Mouse (Mus musculus) right cerebral cortex, postnatal 10 days (tissue): ENCODE results near the gene Porcn.

Experiments
- DNase-seq, 2 experiments: peaks; one replicate each; pipeline ENCODE4 v3.0.0; 2021; ENCODE audit warnings: low spot score in 2 of 2

Gene Porcn

DNA sequence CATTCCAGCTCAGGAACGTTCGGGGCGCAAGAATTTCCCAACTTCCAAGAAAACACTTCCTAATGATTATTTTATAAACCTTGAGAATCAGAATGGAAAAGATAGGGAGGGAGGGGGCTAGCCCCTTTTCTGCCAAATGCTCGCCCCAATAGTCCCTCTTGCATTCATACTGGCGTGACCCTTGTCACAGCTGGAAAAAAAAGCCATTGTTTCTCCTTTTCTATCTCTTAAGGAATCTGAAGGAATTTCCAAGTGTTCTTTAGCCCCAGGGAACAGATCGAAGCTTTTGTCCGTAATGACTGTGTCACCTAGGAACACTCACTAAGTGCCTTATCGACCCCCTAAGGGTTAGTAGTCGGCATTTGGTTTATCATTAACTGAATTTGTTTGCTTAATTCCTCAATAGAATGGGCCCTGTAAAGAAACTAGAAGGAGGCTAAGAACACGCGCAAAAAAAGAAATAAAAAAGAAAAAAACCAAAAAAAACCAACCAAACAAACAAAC is 421 bp upstream of the Porcn start:
- no peak for DNase-seq

DNA sequence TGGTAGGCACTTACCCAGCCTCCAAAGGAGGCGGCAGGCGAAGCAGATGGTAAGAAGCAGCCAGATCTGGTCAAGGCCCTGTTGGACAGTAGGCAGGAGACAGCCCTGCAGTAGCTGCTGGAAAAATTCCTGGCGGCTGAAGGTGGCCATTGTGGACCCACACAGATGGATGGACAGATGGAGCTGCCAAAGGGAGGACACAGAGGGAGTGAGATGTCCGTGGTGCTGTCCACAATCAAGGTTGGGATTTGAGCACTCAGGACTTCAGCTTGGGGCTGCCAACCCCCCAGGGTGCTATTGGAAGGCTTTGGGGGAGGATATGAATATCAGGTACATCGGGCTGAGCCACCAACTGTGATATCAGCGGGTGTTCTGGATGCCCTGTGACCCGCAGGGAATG is 774 bp downstream of the Porcn start:
- peak in 1 of 2 experiments; percentile 35 for DNase-seq

DNA sequence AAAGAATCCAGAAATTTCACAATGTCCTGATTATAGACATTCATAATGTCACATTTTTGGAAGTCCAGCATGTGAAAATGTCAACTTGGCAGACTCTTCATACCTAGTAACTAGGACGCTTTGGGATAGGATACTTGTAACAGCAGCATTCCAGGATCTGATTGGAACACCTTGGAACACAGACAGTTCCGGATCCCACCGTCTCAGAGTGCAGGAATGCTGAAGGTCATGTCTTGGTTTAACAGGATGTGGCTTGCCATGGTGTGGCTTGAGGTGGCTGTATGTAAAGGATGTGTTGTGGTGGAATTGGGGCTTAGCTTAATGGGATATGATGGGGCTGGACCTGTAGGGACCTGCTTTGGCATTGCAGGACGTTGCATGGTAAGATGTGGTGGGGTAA is 1.2 kb downstream of the Porcn start:
- no peak for DNase-seq

DNA sequence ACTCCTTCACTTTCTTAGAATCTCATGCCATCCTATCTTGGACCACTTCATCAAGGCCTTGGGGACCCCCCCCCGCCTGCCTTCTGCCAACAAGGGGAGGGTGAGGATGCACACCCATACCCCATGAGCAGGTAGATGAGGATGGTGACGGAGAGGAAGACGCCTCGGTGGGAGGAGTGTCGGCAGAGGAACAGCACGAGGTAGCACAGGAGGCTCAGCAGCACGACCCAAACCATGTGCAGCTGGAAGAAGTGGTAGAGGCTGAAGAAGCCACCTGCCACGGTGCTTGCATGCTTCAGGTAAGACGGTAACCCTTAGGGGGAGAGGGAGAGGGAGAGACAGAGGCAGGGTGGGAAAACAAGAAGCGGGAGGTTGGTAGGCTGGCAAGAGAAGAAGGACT is 2.2 kb downstream of the Porcn start:
- DNase-seq: no peak

DNA sequence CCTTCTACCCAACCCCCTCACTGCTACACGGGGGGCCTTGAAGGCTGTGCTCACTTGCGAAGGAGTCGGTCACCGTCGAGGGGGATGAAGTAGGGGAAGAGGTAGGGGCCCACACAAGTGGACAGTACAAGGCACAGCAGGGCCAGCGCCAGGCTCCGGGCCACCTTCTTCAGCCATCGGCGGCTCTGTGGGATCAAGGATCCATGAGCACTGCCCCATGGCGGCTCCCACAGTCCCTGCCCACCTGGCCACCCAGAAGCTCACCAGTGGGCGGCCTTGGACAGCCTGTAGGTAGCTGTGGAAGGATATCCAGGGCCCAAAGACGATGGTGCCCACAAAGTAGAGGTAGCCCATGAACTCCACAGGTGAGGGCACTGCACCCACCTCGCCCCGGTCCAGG is 3.2 kb downstream of the Porcn start:
- DNase-seq: no peak

DNA sequence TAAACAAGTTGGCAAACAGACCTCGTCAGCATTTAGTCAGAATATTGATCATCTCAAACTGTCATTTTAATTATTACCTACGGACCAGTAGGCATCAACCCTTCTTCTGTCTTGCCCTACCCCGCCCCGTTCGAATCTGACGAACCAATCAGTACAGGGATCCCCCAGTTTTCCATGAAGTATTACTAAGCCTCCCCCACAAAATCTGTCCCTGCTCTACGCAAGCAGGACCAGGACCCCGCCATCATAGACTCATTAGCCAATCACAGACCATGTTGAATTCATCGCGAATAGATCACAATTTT is 13.0 kb downstream of the Porcn start, which contains the start of gene Ebp:
Ebp (minus strand) TSS at position 94 of the 305 bp plus-strand sequence.
- DNase-seq: peak; percentile 58 to 71

DNA sequence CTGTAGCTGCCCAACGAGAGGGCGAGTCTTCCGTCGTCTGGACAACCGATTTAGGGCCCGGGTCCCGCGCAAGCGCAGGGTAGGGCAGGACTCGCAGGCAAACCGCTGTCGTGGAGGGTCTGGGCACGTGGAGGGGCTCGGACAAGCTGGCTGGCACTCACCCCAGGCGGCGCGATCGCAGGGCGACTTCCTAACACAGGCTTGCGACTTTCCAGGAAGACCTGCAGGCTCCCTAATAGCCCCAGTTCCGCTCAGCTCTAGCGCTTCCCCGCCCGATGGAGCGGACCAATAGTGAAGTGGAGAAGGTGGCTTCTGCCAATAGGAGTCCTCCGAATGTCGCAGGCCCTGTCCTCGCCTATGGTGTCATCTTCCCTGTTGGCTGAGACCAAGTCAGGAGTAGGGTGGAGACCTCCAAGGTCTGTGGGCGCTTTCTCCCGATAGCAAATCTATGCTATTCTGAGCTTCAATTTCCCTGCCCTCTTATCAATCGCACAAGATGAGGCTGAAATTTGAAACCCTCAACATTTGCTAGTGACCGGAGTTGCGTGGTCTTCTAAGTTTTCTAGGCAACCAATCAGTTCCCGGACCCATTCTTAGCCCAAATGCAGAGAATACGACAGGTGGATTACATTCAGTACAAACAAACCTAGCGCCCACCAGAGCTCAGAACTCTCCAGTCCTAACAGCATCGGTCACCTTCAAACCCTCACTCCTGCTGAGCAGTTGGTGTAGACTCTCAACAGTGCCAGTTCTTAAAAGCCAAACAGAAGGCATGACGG is 13.5 kb downstream of the Porcn start:
- peak; percentile 87 to 89 for DNase-seq

DNA sequence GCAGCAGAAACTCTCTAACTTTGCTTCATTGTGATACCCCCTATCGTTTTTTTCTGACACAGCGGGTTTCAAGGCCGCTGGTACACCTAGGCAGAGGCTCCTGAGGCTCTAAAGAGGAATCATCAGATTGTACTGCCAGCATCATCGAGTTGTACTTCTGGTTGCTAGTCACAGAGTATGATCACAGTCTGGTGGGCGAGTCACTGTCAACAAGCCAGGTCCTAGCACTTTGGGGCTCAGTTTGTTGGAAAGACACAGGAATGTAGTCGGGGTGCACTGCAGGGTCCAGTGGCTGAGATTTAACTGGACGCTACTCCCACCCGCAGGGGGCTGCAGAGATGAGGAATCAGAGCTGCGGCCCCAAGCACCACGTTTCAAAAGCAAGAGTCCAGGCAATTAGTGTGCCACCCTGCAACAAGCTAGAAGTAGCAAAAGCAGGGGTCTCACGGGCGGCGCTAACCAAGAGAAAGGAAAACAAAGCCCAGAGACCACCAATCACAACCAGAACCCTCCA is 14.1 kb downstream of the Porcn start:
- no peak for DNase-seq

DNA sequence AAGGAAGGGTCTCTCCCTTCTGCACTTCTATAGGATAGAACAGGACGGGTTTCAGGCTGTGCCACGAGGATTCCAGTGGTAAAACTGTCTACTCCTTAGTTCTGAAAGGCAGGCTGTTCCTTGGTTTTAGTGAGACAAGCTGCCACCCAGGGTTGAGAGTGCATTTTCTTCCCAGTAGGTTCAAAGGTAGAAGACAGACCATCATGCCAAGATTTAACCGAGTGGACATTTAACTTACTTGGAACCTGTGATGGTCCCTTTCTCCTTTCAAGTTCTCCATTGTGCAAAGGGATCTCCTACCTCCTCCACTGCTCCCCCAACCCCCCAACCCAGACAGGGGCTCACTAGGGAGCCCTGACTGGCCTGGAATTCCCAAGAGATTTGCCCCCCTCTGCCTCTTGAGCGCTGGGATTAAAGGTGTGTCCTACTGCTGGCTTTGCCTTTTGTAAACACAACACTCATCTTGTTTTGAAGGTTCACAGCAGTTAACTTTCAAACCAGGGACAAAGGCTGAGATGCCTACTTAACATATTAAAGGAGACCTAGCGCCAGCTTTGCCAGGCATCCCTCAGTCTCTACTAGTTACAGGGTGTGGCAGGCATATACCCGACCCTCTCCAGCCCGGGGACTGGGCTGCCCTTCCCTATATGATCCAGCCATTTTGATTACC is 23.3 kb downstream of the Porcn start:
- DNase-seq: no peak

DNA sequence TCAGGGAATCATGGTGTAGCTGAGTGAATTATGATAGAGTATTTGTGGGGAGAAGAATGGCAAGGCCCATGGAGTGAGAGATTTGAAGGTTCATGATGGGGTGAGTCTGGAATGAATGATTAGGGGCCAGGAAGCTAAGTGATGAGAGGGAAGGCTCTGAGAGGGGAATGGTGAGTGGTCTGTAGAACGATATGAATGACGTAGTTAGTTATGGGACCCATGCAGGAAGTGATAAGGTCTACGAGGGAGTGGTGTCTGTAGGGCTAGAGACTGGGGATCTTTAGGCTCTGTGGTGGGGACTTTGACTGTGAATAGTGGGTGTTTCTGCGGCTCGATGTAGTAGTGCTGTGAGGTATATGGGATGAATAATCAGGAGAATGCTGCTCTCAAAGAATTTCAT is 26.7 kb downstream of the Porcn start:
- no peak for DNase-seq

DNA sequence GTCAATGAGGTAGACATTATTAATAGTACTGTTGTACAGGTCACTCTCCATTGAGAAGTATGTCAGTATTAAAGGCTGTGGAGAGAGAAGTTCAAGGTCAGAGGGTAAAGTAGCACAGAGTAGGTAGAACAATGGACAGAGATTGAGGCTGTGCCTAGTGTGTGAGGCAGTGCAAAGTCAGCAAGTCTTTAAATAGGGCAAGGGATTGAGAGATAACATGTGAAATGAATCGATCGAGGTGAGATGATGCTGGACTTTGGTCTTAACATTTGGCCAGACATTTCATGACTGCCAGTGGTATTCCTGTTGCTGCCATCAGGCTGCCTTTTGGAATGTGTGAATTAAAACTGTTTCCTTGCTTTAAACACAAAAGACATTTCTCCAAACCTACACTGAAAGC is 27.5 kb downstream of the Porcn start:
- DNase-seq: no peak

DNA sequence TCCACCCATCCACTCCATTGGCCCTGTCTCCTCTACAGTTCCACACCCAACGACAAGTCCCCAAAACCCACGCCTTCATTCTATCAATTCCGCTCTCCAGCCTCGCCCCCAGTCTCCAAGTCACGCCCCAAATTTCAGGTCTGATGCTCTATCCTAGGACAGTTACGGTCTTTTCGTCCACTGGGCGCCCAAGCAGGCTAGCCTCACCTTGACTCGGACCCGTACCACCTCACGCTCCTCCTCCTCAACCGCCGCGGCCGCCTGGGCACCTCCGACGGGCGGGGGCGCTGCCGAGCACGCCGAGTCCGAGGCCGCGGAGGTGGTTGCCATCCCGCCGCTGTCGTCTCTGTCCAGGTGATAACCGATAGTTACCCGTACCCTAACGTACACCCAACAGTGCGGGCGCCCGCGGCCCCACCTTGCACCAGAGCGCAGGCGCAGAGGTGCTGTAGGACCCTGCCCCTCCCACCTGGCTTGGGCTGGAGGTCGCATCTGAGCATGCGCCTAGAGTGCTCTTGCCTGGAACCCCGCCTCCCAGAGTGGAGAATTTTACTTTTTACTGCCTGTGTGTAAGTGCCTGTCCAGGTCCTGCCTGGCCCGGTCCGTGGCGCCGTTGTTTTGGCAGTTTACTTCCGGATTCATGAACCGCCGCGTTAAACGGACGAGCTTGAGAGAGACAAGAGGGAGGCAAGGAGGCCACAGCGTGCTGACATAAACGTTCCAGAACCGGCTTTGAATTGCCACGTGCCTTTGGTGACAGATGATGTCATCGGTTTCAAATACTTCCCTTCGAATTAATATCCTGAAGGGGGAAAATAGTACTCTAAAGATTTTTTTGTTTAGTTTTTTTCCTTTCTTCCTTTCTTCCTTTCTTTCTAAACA is 30.6 kb downstream of the Porcn start, which contains the start of gene Tbc1d25:
Tbc1d25 (minus strand) TSS at position 678 of the 882 bp plus-strand sequence.
- peak; percentile 87 to 90 for DNase-seq

DNA sequence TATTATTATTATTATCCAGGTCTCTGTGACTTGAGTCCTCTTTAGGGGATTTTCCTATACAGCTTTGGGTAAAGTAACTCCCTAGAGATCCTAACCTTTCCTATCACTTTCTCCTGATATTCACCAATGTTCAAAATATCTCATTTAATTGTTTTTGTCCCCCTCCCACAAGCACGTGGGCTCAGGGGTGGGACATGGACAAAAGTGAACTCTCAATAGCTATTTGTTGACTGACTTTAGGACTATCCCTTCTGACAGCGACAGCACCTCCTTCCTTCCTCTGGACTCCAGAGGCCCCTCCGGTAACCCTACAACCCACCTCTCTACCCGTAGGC is 31.2 kb downstream of the Porcn start:
- DNase-seq: no peak

DNA sequence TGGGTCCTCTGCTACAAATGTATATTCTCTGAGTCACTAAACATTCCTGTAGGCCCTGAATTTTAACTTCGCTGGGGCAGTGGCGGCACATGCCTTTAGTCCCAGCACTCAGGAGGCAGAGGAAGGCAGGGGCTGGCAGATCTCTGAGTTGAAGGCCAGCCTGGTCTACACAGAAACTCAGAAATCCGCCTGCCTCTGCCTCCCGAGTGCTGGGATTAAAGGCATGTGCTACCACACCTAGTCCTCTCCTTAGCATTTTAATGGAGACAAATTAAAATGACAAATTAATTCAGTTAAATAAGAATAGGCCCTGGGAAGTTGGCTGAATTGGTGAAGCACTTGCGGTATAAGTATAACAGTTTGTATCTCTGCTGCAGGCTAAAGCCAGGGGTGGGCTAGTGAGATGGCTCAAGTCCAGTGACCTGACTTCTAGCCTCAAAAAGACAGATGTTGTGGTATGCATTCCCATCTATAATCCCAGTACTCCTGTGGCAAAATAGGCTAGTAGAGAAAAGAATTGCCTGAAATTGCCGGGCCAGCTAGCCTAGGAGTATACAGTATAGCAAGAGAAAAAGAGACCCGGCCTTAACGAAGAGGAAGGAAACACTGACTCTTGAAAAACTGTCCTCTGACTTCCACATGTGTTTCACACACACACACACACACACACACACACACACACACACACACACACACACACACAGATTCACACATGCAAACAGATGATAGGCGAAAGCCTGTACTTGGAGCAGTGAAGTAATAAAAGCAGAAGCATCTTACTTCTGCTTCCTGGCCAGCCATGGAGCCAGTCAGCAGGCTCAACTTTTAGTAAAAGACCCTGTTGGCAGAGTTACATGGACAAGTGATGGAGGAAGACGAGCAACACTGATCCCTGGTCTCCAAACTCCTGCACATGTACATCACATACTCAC is 38.3 kb downstream of the Porcn start:
- no peak for DNase-seq

DNA sequence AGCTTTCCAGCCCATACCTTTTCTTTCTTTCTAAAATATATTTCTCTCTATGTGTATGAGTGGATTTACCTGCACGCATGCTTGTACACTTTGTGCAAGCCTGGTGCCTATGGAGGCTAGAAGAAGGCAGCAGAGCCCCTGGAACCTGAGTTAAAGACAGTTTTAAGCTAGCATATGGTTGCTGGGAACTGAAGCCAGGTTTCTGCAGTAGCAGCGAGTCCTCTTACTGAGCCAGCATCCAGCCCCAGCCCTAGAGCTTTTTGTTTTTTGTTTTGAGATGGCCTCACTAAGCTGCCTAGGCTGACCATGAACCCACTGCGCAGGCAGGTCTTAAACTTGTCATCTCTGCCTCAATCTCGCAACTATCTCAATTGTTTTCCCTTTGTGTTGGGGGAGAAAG is 41.9 kb downstream of the Porcn start:
- no peak for DNase-seq

DNA sequence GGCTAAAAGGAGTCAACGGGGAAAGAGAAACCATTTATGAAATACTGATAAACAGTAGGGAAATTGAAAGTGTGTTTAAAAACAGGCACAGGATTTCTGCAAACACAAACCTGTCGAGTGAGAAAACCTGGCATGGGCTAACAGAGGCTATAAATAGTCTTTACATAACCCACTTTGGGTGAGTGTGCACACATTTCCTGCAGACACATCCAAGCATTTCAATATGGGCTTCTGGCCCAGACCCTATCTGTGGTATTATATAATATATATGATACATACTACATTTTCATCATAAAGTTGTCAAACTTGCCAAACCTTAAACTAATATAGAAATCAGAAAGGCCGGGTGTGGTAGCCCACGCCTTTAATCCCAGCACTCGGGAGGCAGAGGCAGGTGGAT is 43.2 kb downstream of the Porcn start:
- no peak for DNase-seq

DNA sequence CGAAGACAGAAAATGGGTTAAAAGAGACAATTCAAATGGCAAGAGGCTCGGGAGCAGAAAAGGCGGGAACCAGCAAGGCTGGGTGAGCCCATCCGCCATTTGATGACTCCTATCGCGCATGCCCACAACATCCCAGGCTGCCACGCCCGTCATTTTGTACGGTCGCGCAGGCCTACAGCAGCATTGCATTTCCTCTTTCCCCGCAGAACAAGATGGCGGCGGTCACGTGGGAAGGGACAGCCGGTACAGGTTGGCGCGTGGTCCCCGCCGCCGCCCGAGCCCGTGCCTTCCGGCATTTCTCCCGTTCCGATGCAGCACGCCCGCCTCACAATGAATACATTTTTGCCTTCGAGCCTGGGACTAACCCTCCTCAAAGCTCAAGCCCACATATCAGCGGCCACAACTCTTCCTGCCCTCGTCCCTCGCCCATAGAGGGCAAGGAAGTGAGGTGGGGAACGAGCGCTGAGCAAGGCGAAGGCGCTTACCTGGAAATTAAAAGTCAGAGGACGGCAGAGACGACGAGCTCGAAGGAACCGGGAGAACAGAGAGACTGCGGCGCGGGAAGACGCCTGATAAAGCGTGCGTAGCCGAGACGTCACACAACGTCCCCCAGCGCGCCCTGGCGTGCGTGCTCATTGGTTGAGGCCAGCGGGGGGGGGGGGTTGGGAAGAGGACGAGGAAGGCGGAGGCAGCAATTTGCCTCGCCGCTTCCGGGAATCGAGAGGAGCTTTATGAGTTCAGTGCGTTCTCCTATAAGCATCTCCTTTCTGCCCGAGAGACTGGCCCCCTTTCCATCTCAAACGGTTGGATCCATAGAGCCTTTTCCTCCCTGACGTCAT is 61.0 kb downstream of the Porcn start, which contains the start of gene Rbm3:
Rbm3 (minus strand) TSS at position 728 of the 839 bp plus-strand sequence.
- DNase-seq: peak; percentile 93 to 94
